Comparison of ENCODE assay signal across 10 mouse cellular contexts in the genomic region with DNA sequence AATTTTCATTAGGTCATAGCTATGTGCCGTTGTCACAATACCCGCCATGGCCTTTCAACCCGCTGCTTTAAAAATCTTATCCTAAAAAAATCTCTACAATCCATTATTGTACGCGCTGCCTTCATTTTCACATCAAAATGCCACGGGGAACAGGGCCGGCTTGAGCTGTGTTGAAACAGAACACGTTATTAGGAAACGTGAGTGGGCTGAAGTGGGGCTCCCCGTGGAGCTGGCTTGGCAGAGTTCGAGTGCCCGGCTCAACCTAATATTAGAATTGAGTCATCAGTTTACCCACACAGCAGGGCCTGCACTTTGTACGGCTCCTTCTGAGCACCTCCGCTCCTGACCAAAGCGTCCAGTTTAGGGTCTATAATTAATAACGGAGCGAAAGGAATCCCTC.
DNase-seq lines count a peak whose midpoint lies in the region; ATAC-seq and TF ChIP-seq lines count a peak whose summit lies in the region.
"Had no signal": no experiment of that assay in that cellular context is flagged by ENCODE, and none has a peak within 500 bp of the region (broad histone marks: within the 10 kb centered on the region; RNA-seq: fewer than 3 reads in every experiment).

No protein-coding gene starts in this region.

- peak overlapping the region; percentile 42; the same call in 1 of the 2 replicates for H3K4me3 ChIP-seq in testis, adult 2 months (ENCODE audit: control insufficient read depth, low read depth, low read length)
- peak overlapping the region; percentile 26 for H3K4me3 ChIP-seq in limb, embryonic 12.5 days (replicated peaks)
- H3K4me3 ChIP-seq in heart, embryonic 10.5 days, result no peak overlapping the region
- H3K4me3 ChIP-seq: heart, embryonic 15.5 days had no signal

- 15% methylated on average over 17 of the region's 17 CpGs for WGBS in limb, embryonic 12.5 days
- 80% methylated on average over 17 of the region's 17 CpGs for WGBS in heart, embryonic 10.5 days

- peak overlapping the region; percentile 57 for H3K4me2 ChIP-seq in limb, embryonic 12.5 days
- H3K4me2 ChIP-seq: heart, embryonic 15.5 days had no signal

- TF ChIP-seq POLR2A in testis, adult 2 months (IDR thresholded peaks at IDR 0.05; ENCODE audit: control insufficient read depth, low read depth, low read length), result no peak

- H3K9me3 ChIP-seq in limb, embryonic 12.5 days, result no peaks in the 10 kb centered on the region
- no peaks in the 10 kb centered on the region for H3K9me3 ChIP-seq in heart, embryonic 10.5 days
- H3K9me3 ChIP-seq: heart, embryonic 15.5 days had no signal

- H3K27me3 ChIP-seq in testis, adult 2 months (ENCODE audit: control insufficient read depth, insufficient read depth, low read length), result no peaks in the 10 kb centered on the region
- no peaks in the 10 kb centered on the region for H3K27me3 ChIP-seq in limb, embryonic 12.5 days
- H3K27me3 ChIP-seq in heart, embryonic 10.5 days (ENCODE audit: insufficient read depth, poor library complexity, severe bottlenecking), result no peaks in the 10 kb centered on the region
- H3K27me3 ChIP-seq: CH12.LX; heart, embryonic 15.5 days had no signal

- H3K36me3 ChIP-seq in testis, adult 2 months (ENCODE audit: control insufficient read depth, insufficient read depth, low read length), result no peaks in the 10 kb centered on the region
- no peaks in the 10 kb centered on the region for H3K36me3 ChIP-seq in limb, embryonic 12.5 days
- H3K36me3 ChIP-seq in heart, embryonic 10.5 days, result no peaks in the 10 kb centered on the region
- H3K36me3 ChIP-seq: heart, embryonic 15.5 days had no signal

- peak overlapping the region; percentile 47 for H3K9ac ChIP-seq in limb, embryonic 12.5 days (replicated peaks)
- H3K9ac ChIP-seq: heart, embryonic 15.5 days had no signal

- TF ChIP-seq CTCF in testis, adult 2 months (IDR thresholded peaks at IDR 0.05; ENCODE audit: control insufficient read depth, insufficient read depth, insufficient replicate concordance, low read depth, low read length), result no peak

- no peak overlapping the region for H3K27ac ChIP-seq in testis, adult 2 months (ENCODE audit: control insufficient read depth, insufficient read depth, low read depth, low read length)
- peak overlapping the region; percentile 75 for H3K27ac ChIP-seq in limb, embryonic 12.5 days
- no peak overlapping the region for H3K27ac ChIP-seq in heart, embryonic 10.5 days
- H3K27ac ChIP-seq: heart, embryonic 15.5 days had no signal

- peak; percentile 13 to 14 for DNase-seq in cerebellum, postnatal 36 days
- DNase-seq in cerebellum, adult 18-20 months, result no peak
- no peak for DNase-seq in testis, postnatal 10 days (ENCODE audit: low spot score)
- DNase-seq in spleen, adult 12 weeks (ENCODE audit: low spot score), result no peak
- no peak for DNase-seq in left cerebral cortex, adult 9 months (ENCODE audit: low spot score in 2 of 2)
- DNase-seq in heart, embryonic 10.5 days (ENCODE audit: low spot score), result no peak

- H3K4me1 ChIP-seq in testis, adult 2 months (ENCODE audit: control insufficient read depth, insufficient read depth, low read length), result no peaks in the 10 kb centered on the region; the same call in 1 of the 2 replicates
- peaks cover 25% of the 10 kb centered on the region for H3K4me1 ChIP-seq in limb, embryonic 12.5 days (replicated peaks)
- H3K4me1 ChIP-seq in heart, embryonic 10.5 days, result no peaks in the 10 kb centered on the region
- H3K4me1 ChIP-seq: heart, embryonic 15.5 days had no signal

- no peak for ATAC-seq in limb, embryonic 12.5 days (ENCODE audit: insufficient number of reproducible peaks, insufficient read depth, low FRiP score, low TSS enrichment, low read depth)

Comparison
In these comparisons a context has a peak if more than half of its experiments do, and no peak if none do; other contexts are left out.
1. DNase-seq: peak in cerebellum, postnatal 36 days (2 of 2); none in cerebellum, adult 18-20 months (0 of 2), testis, postnatal 10 days (single experiment), spleen, adult 12 weeks (single experiment), left cerebral cortex, adult 9 months (0 of 2) and heart, embryonic 10.5 days (single experiment).